Mouse (Mus musculus): Measurements from ENCODE around the gene Trim66.

Gene Trim66

GRCm38 (mm10) chr7:109454856-109455255 is 53.1 kb downstream of the Trim66 start:
- DNase-seq (ENCODE audit: low read depth, low spot score) = no peak

GRCm38 (mm10) chr7:109448060-109448459 is 59.9 kb downstream of the Trim66 start:
- no peak for DNase-seq (ENCODE audit: low read depth, low spot score)

GRCm38 (mm10) chr7:109445012-109445411 is 62.9 kb downstream of the Trim66 start:
- DNase-seq (ENCODE audit: low read depth, low spot score) = no peak

GRCm38 (mm10) chr7:109442739-109443138 is 65.2 kb downstream of the Trim66 start:
- DNase-seq (ENCODE audit: low read depth, low spot score) = no peak

GRCm38 (mm10) chr7:109440697-109441269 is 67.2 kb downstream of the Trim66 start:
- DNase-seq (ENCODE audit: low read depth, low spot score) = no peak

- no peak for DNase-seq (ENCODE audit: low read depth, low spot score)
Measured at GRCm38 (mm10) chr7:109438781-109439591, 68.9 kb downstream of the Trim66 start, which contains the start of gene Stk33. Gene Stk33 (minus strand): TSS chr7:109439081.

GRCm38 (mm10) chr7:109424422-109425159 is 83.3 kb downstream of the Trim66 start:
- DNase-seq (ENCODE audit: low read depth, low spot score) = peak; percentile 7

GRCm38 (mm10) chr7:109422803-109423202 is 85.1 kb downstream of the Trim66 start:
- no peak for DNase-seq (ENCODE audit: low read depth, low spot score)

GRCm38 (mm10) chr7:109405491-109405890 is 102.4 kb downstream of the Trim66 start:
- no peak for DNase-seq (ENCODE audit: low read depth, low spot score)

GRCm38 (mm10) chr7:109399299-109399698 is 108.6 kb downstream of the Trim66 start:
- DNase-seq (ENCODE audit: low read depth, low spot score) = no peak
